Mouse (Mus musculus): Measurements from ENCODE around the gene Gm5930.
"Not testable (repeated sequence)": the region's sequence is repeated elsewhere in the genome, so short reads cannot be mapped to it uniquely, and the experiment has no call there.

Gm5930 gene

DNA sequence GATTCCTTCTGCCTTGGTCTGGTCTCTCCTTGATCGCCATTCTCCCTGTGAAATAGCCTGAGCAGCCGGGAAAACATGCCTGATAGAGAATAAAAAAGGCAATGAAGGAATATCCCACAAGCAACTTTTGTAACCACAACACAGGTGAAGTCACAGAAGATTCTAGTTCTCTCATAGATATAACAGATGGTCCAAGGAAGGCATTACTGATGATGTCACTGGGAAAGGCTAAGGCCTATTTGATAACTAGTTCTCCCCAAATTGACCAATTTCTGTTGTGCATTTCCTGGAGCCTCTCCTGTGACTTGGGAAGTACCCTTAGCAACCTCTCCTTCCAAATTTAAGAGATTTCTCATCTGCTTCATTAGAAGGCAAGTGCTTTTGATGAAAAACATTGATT is at the start of gene Gm5930:
Gm5930 (minus strand) TSS at position 101 of the 400 bp plus-strand sequence.
- DNase-seq (ENCODE audit: low read depth, low spot score): not testable (repeated sequence)

DNA sequence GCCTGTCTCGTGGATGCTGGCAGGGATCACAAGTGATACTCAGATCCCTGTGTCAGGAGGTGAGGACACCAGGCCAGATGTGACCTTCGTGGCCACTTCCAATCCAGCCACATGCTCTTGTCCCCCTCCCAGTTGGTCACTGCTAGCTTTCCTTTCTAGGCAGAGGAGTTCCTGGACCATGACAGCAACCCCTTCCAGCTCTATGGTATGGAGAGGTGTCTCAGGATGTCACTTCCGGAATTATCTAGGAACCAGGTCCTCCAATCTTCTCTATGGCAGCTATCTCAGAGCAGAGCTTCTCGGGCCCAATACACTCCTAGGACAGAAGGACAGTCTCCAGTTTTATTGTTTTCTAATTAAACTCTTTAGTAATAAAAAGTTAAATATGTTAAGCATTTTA is 45.8 kb upstream of the Gm5930 start:
- not testable (repeated sequence) for DNase-seq (ENCODE audit: low read depth, low spot score)

- DNase-seq (ENCODE audit: low read depth, low spot score): not testable (repeated sequence)
Measured at GRCm38 (mm10) chr14:44365057-44365456, 26.7 kb upstream of the Gm5930 start, which contains the start of gene Gm8229. Gene Gm8229, plus strand, starts transcription at chr14:44365357.

DNA sequence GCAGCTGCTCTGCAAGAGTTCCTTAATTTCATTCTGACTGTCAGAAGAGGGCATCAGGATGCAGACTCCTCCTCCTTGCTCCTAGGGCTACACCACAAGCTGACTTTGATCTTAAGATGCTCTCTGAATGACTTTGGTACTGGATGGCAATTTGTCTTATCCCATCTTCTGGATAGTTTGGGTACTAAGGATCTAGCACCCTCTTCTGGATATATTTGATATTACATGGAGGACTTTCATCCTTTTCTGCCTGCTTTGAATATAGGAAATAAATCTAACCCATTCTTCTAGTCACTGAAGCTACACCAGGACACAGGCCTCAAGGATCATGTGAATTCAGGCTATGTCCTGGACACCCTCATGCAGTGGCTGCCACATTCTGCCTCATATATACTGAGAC is 23.9 kb upstream of the Gm5930 start:
- not testable (repeated sequence) for DNase-seq (ENCODE audit: low read depth, low spot score)

DNA sequence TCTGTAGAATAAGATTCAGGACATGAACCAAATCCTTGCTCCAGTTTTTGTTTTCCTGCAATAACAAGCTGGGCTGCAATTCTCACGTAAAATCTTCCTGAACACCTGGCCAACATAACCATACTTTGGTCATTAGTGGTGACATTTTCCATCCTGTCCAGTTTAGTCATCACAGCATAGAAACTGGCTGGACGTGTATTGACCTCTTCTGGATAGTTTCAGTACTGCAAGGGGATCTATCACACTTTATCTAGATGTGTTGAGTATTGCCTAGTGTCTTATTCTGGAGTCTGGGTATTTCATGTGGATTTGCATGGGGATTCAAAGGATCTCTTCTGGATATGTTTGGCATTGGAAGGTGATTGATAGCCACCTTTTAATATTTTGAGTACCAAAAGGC is 23.0 kb upstream of the Gm5930 start:
- DNase-seq (ENCODE audit: low read depth, low spot score): not testable (repeated sequence)

- not testable (repeated sequence) for DNase-seq (ENCODE audit: low read depth, low spot score)
Measured at GRCm38 (mm10) chr14:44312049-44312448, 26.3 kb downstream of the Gm5930 start.

- not testable (repeated sequence) for DNase-seq (ENCODE audit: low read depth, low spot score)
Measured at GRCm38 (mm10) chr14:44285280-44285679, 53.1 kb downstream of the Gm5930 start, which contains the start of gene Gm8220. Gene Gm8220, plus strand, starts transcription at chr14:44285580.
